Mouse (Mus musculus) midbrain, postnatal 0 days (tissue): Measurements from ENCODE around the gene Eif4ebp2. TPM values are rescaled to one million over a fixed set of nuclear protein-coding genes. Genes with fewer than 3 reads are reported as not detected.

Source experiments
- ATAC-seq: fragments of 200-750 bp; cut with Nextera tagmentation; 2 replicates; pipeline ENCODE4 v1.8.0; 2017; ENCODE audit warnings: moderate number of reproducible peaks, mild to moderate bottlenecking, moderate TSS enrichment, moderate library complexity; ENCODE audit not compliant: low FRiP score
- DNase-seq: peaks from one replicate; pipeline ENCODE4 v3.0.0-alpha.2; 2015; ENCODE audit warnings: low spot score
- H3K27ac ChIP-seq: fragments of 300-500 bp; sonication (generic); 2 replicates; pipeline ENCODE4 v1.5.1; 2014; ENCODE audit warnings: low read depth, mild to moderate bottlenecking, low read length, mixed read lengths
- H3K27me3 ChIP-seq: fragments of 300-500 bp; sonication (generic); 2 replicates; pipeline ENCODE4 v1.6.1; 2014; ENCODE audit warnings: low read length, control low read depth, mixed read lengths; ENCODE audit not compliant: insufficient read depth
- H3K36me3 ChIP-seq: fragments of 300-500 bp; sonication (generic); 2 replicates; pipeline ENCODE4 v1.6.1; 2014; ENCODE audit warnings: low read length, control low read depth, mixed read lengths; ENCODE audit not compliant: insufficient read depth
- H3K4me1 ChIP-seq: fragments of 300-500 bp; sonication (generic); 2 replicates; pipeline ENCODE4 v1.6.1; 2014; ENCODE audit warnings: mild to moderate bottlenecking, control low read depth, antibody characterized with exemption, low read length, mixed read lengths; ENCODE audit not compliant: insufficient read depth
- H3K4me2 ChIP-seq: fragments of 300-500 bp; sonication (generic); 2 replicates; pipeline ENCODE4 v1.6.1; 2014; ENCODE audit warnings: low read depth, mild to moderate bottlenecking, low read length, mixed read lengths; ENCODE audit not compliant: poor library complexity, severe bottlenecking
- H3K4me3 ChIP-seq: fragments of 300-500 bp; sonication (generic); 2 replicates; pipeline ENCODE4 v1.5.1; 2014; ENCODE audit warnings: low read depth, mild to moderate bottlenecking, low read length, moderate library complexity
- H3K9ac ChIP-seq: fragments of 300-500 bp; sonication (generic); replicated peaks from 2 replicates; pipeline ENCODE4 v1.6.1; 2014; ENCODE audit warnings: mild to moderate bottlenecking, low read length, moderate library complexity, mixed read lengths; ENCODE audit not compliant: poor library complexity, severe bottlenecking
- H3K9me3 ChIP-seq: fragments of 300-500 bp; sonication (generic); 2 replicates; pipeline ENCODE4 v1.6.1; 2016; ENCODE audit warnings: low read length, control low read depth
- CTCF ChIP-seq: IDR thresholded peaks from 2 replicates; pipeline ENCODE4 v1.5.1; 2016; ENCODE audit warnings: antibody characterized with exemption, mild to moderate bottlenecking
- WGBS: fragments of 180-500 bp; shearing (Covaris S2); extraction: QIAGEN DNeasy Blood & Tissue Kit; methylation state at CpG from one replicate; pipeline ENCODE4 v1.1.7; 2014; 5-methylcytosine and 5-hydroxymethylcytosine counted together
- polyA plus RNA-seq: library from polyadenylated mRNA; unstranded; fragments of >200 nt; fragmentation: Nextera tagmentation; extraction: Ambion mirVana; gene quantifications from 2 replicates; pipeline ENCODE4 v1.2.1, GENCODE M21; 2015
- total RNA-seq: library from RNA; depleted of rRNA; stranded (reverse); fragments of >200 nt; gene quantifications from 2 replicates; pipeline ENCODE4 v1.2.3, GENCODE M21; 2014

The Eif4ebp2 gene
- total and polyA plus RNA-seq, 2 experiments from 2014 or later = 14.2 to 27.0 TPM

DNA sequence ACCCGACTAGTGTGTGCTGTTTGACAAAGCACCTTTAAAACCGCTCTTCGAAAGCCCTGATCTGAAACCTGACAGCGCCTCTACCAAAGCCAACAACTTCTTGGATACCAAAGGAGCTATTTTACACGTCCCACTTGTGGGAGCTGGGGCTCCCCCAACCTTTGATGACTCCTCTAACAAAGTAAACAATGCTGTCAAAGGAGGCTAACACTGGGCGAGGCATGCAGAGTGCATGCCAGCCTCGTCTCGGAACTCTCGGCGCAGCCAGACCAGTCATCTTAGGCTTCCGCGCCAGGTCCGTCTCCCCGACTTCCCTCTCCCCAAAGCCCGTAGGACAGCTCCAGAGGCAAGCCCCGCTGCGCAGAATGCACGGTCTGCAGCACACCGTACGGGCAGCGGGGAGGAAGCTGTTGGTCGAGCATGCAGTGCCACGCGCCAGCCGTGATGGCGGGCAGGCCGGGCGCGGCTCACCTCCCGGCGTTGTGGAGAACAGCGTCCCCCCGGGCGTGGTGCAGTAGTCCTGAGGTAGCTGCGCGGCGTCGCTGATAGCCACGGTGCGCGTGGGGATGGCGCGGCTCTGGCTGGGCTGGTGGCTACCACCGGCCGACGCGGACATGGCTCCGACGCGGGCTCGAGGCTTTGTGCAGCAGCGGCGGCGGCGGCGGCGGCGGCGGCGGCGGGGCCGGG, 387 bp downstream of the Eif4ebp2 start:
- Histone ChIP-seq H3K27ac (peak overlapping the region; percentile 77), H3K4me2 (peak overlapping the region; percentile 73), H3K4me3 (peak overlapping the region; percentile 75), H3K4me1 (peaks cover 9% of the 10 kb centered on the region; the same call in 1 of the 2 replicates), H3K27me3 (no peaks in the 10 kb centered on the region), H3K9ac (peak overlapping the region; percentile 84), H3K36me3 (no peaks in the 10 kb centered on the region; the same call in 1 of the 2 replicates), H3K9me3 (no peaks in the 10 kb centered on the region)
- ATAC-seq (peak; percentile 73), DNase-seq (peak; percentile 25)
- TF ChIP-seq CTCF = peak; percentile 19; the same call in 1 of the 2 replicates
- WGBS = under 1% methylated on average over 54 of the region's 62 CpGs

DNA sequence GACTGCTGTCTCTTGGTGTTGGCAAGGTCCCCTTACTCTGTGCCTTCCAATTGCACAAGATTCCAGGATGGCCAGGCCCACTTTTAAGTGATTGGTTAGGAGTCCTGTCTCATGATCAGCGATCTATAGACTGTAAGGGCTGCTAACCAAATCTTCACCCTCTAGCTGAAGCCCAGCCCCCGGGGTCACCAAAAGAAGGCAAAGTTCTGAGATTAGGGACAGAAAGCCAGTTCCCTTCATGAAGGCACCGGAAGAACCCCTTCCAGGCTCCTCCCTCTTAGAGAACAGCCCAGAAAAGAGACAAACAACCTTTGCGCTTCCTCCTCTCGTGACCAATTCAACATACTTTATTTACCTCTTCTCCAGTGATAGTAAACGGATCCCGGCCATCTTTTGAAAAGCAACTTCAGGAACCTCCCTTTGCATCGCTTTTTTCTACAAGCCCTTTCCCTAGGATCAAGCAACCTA, 964 bp downstream of the Eif4ebp2 start:
- no peak for TF ChIP-seq CTCF
- H3K4me1 ChIP-seq = peaks cover 9% of the 10 kb centered on the region; the same call in 1 of the 2 replicates
- DNase-seq (peak; percentile 40), ATAC-seq (no peak)
- H3K27ac ChIP-seq = peak overlapping the region; percentile 77; the same call in 1 of the 2 replicates
- no peaks in the 10 kb centered on the region for H3K9me3 ChIP-seq
- no peaks in the 10 kb centered on the region for H3K27me3 ChIP-seq
- peak overlapping the region; percentile 75 for H3K4me3 ChIP-seq
- 8% methylated on average over 8 of the region's 8 CpGs for WGBS
- H3K9ac ChIP-seq = peak overlapping the region; percentile 84
- no peaks in the 10 kb centered on the region; the same call in 1 of the 2 replicates for H3K36me3 ChIP-seq
- H3K4me2 ChIP-seq = peak overlapping the region; percentile 73

DNA sequence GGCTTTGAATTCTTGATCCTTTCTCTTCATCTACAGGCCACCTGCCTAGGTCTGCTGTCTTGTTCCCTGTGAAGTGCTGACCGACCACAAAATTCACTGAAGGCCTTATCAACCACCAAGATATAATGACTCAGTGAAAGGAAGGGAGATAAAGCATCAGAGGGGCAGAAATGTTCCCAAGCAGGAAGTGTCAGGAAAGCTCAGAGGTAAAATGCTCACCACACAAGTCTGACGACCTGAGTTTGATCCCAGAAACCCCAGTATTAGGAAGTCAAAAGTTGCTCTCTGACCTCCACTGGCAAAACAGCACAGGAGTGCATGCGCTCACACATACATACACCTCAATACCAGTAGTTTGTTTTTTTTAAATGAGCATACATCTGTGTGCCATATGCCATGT, 3.6 kb downstream of the Eif4ebp2 start:
- H3K4me3 ChIP-seq = no peak overlapping the region
- no peak overlapping the region for H3K9ac ChIP-seq
- H3K9me3 ChIP-seq = no peaks in the 10 kb centered on the region
- no peak for TF ChIP-seq CTCF
- H3K27me3 ChIP-seq = no peaks in the 10 kb centered on the region
- no peaks in the 10 kb centered on the region; the same call in 1 of the 2 replicates for H3K36me3 ChIP-seq
- WGBS = 88% methylated on average over 3 of the region's 3 CpGs
- H3K4me1 ChIP-seq = peaks cover 13% of the 10 kb centered on the region; the same call in 1 of the 2 replicates
- no peak for ATAC-seq
- no peak overlapping the region for H3K27ac ChIP-seq
- H3K4me2 ChIP-seq = no peak overlapping the region
- no peak for DNase-seq

DNA sequence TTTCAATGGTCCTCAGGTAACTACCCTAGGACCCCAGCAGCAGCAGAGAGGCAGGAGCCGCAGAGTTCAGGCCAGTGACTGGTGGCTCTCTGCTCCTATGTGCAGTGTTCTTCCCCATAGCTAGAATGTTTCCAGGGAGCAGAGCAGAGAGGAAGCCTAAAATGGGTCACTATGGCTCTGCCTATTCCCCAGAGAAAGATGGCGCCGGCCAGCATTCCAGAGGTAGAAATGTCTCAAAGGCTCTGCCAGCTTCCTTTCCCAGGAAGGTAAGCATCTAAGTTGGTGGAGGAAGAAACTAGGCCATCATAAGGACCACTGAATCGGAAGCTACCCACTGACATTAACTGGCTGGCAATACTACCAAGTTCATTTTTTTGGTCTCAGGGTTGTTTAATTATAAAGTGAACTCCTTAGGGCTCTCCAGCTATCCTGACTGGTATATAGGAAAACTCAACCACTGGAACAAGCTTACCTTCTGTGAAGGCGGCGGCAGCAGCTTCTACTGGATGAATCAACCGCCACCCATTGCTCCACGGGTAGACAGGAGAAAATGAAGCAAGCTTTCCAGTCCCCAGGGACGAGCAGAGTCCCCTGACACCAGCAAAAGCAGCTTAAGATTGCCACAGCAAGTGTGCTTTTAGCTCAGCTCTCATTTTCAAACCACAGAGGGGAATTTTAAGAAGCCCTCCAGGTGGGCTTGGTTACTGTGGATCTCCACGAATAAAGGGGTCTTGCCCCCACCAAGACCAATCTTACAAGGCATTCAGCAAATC, 4.7 kb downstream of the Eif4ebp2 start:
- H3K4me3 ChIP-seq = no peak overlapping the region
- H3K27me3 ChIP-seq = no peaks in the 10 kb centered on the region
- H3K36me3 ChIP-seq = no peaks in the 10 kb centered on the region; the same call in 1 of the 2 replicates
- WGBS = 72% methylated on average over 10 of the region's 10 CpGs
- H3K4me2 ChIP-seq = no peak overlapping the region
- ATAC-seq (no peak), DNase-seq (no peak)
- H3K9ac ChIP-seq = no peak overlapping the region
- H3K9me3 ChIP-seq = no peaks in the 10 kb centered on the region
- TF ChIP-seq CTCF = no peak
- no peak overlapping the region; the same call in 1 of the 2 replicates for H3K27ac ChIP-seq
- peaks cover 13% of the 10 kb centered on the region; the same call in 1 of the 2 replicates for H3K4me1 ChIP-seq

DNA sequence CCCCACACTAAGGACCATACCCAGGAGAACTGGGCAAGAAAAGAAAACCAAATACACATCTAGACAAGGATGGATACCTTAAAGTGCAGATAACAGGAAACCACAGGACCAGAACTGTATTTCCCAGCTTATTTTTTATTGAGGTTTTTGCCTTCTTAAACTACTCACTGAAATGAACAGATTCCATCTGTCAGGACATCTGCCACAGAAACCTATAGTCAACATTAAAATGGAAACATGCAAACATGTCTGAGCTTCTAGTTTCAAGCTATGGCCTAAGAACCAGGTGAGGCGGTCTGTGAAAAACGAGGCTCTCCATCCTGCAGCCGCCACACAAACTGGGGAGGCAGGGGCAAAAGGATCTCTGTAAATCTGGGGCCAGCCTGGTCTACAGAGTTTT, 7.4 kb downstream of the Eif4ebp2 start:
- Histone ChIP-seq H3K36me3 (no peaks in the 10 kb centered on the region; the same call in 1 of the 2 replicates), H3K4me3 (no peak overlapping the region), H3K9me3 (no peaks in the 10 kb centered on the region), H3K27me3 (no peaks in the 10 kb centered on the region), H3K27ac (no peak overlapping the region), H3K9ac (no peak overlapping the region), H3K4me2 (no peak overlapping the region), H3K4me1 (peaks cover 11% of the 10 kb centered on the region; the same call in 1 of the 2 replicates)
- DNase-seq = no peak
- 82% methylated on average over 3 of the region's 3 CpGs for WGBS
- TF ChIP-seq CTCF = no peak
- no peak for ATAC-seq
